Mouse (Mus musculus): ENCODE data around the gene Sp2.

DNA sequence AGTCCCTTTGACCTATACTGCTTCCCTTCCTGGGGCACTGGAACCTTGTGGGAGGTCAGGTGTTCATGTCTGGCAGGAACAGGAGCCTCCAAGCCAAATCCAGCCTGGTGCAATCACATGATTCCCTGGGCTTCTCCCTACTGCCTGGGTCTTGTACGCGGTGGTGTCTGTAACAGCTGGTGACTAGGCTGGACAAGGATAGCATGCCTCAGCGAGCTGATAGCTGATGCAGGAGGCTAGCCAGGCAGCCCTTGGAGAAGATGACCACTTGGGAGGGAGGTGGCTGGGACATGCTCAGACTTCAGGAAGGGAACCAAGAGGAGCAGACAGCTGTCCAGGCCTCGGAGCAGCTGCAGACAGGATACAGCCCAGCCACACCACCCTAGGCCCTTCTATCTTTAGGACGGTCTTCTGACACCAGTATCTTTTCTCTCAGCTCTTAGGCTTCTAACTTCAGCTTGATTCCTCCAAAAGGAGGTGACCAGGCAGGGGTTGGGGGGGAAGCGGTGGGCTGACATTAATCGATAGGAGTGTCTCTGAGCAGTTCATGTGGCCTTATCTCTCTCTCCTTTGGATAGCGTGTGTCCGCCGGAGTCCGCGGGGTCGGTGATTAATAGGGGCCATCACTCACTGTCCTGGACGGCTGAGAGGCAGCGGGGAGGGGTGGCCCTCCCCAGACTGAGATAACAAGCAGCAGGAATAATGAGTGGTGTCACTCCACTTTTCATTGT lies 76.2 kb downstream of the Sp2 start:
- TF ChIP-seq POLR2A (IDR thresholded peaks at IDR 0.05; ENCODE audit: insufficient read depth, low read depth, low read length) = no peak
- TF ChIP-seq CTCF (IDR thresholded peaks at IDR 0.05) = no peak
